Mouse (Mus musculus) heart, postnatal 0 days (tissue): ENCODE measurements around the gene Cnnm2. TPM values are rescaled to one million over a fixed set of nuclear protein-coding genes. Genes with fewer than 3 reads are reported as not detected.

Experiments used
- ATAC-seq: fragments of 200-750 bp; cut with Nextera tagmentation; 2 replicates; pipeline ENCODE4 v1.8.0; 2017; ENCODE audit warnings: low read depth, moderate number of reproducible peaks, moderate library complexity; ENCODE audit not compliant: insufficient read depth
- DNase-seq: peaks from one replicate; pipeline ENCODE4 v3.0.0-alpha.2; 2016; ENCODE audit warnings: low spot score
- H3K27ac ChIP-seq: fragments of 300-500 bp; sonication (generic); 2 replicates; pipeline ENCODE4 v1.5.1; 2014; ENCODE audit warnings: low read depth, mild to moderate bottlenecking
- H3K27me3 ChIP-seq: fragments of 300-500 bp; sonication (generic); 2 replicates; pipeline ENCODE4 v1.6.1; 2014; ENCODE audit warnings: low read length, mixed read lengths; ENCODE audit not compliant: control insufficient read depth, insufficient read depth
- H3K36me3 ChIP-seq: fragments of 300-500 bp; sonication (generic); replicated peaks from 2 replicates; pipeline ENCODE4 v1.6.1; 2014; ENCODE audit warnings: low read length, mixed read lengths; ENCODE audit not compliant: control insufficient read depth, insufficient read depth
- H3K4me1 ChIP-seq: fragments of 300-500 bp; sonication (generic); 2 replicates; pipeline ENCODE4 v1.6.1; 2014; ENCODE audit warnings: antibody characterized with exemption; ENCODE audit not compliant: control insufficient read depth, insufficient read depth
- H3K4me2 ChIP-seq: fragments of 300-500 bp; sonication (generic); 2 replicates; pipeline ENCODE4 v1.6.1; 2014; ENCODE audit warnings: low read depth, mild to moderate bottlenecking, low read length, moderate library complexity
- H3K4me3 ChIP-seq: fragments of 300-500 bp; sonication (generic); 2 replicates; pipeline ENCODE4 v1.5.1; 2014; ENCODE audit warnings: low read depth, low read length
- H3K9ac ChIP-seq: fragments of 300-500 bp; sonication (generic); replicated peaks from 2 replicates; pipeline ENCODE4 v1.6.1; 2014; ENCODE audit warnings: low read depth, low read length, mixed read lengths
- H3K9me3 ChIP-seq: fragments of 300-500 bp; sonication (generic); replicated peaks from 2 replicates; pipeline ENCODE4 v1.6.1; 2016; ENCODE audit warnings: low read length; ENCODE audit not compliant: control insufficient read depth
- CTCF ChIP-seq: IDR thresholded peaks from 2 replicates; pipeline ENCODE4 v1.5.1; 2016; ENCODE audit warnings: antibody characterized with exemption, control low read depth, low read depth
- EP300 ChIP-seq: IDR thresholded peaks from 2 replicates; pipeline ENCODE4 v1.6.1; 2016; ENCODE audit warnings: antibody characterized with exemption, low read depth
- WGBS: fragments of 180-500 bp; shearing (Covaris S2); extraction: QIAGEN DNeasy Blood & Tissue Kit; methylation state at CpG from one replicate; pipeline ENCODE4 v1.1.7; 2014; 5-methylcytosine and 5-hydroxymethylcytosine counted together
- polyA plus RNA-seq: library from polyadenylated mRNA; unstranded; fragments of >200 nt; fragmentation: Nextera tagmentation; extraction: Ambion mirVana; gene quantifications from 2 replicates; pipeline ENCODE4 v1.2.1, GENCODE M21; 2015
- total RNA-seq: library from RNA; depleted of rRNA; stranded (reverse); fragments of >200 nt; gene quantifications from 2 replicates; pipeline ENCODE4 v1.2.3, GENCODE M21; 2014; ENCODE audit warnings: low replicate concordance

Gene Cnnm2
- total and polyA plus RNA-seq, 2 experiments from 2014 or later, result 1.8 to 15.0 TPM

- Histone ChIP-seq H3K4me1 (peaks cover 19% of the 10 kb centered on the region), H3K9ac (no peak overlapping the region), H3K4me3 (peak overlapping the region; percentile 96; the same call in 1 of the 2 replicates), H3K4me2 (peak overlapping the region; percentile 81), H3K27me3 (peaks cover 8% of the 10 kb centered on the region), H3K36me3 (no peaks in the 10 kb centered on the region), H3K9me3 (no peaks in the 10 kb centered on the region), H3K27ac (no peak overlapping the region)
- TF ChIP-seq EP300 (no peak), CTCF (no peak)
- 78% methylated on average over 12 of the region's 12 CpGs for WGBS
- ATAC-seq (no peak), DNase-seq (no peak)
These were observed 2.8 kb downstream of the Cnnm2 start for GRCm38 (mm10) chr19:46763932-46764762.

GRCm38 (mm10) chr19:46764763-46765117, 3.3 kb downstream of the Cnnm2 start:
- TF ChIP-seq EP300, result no peak
- no peak for TF ChIP-seq CTCF
- DNase-seq, result no peak
- Histone ChIP-seq H3K9me3 (no peaks in the 10 kb centered on the region), H3K36me3 (no peaks in the 10 kb centered on the region), H3K27ac (no peak overlapping the region), H3K4me2 (no peak overlapping the region), H3K4me3 (no peak overlapping the region), H3K4me1 (peaks cover 19% of the 10 kb centered on the region), H3K9ac (no peak overlapping the region), H3K27me3 (peaks cover 8% of the 10 kb centered on the region)
- ATAC-seq, result no peak
- 75% methylated on average over 9 of the region's 9 CpGs for WGBS

GRCm38 (mm10) chr19:46766125-46766524, 4.7 kb downstream of the Cnnm2 start:
- DNase-seq, result no peak
- no peak for TF ChIP-seq EP300
- TF ChIP-seq CTCF, result no peak
- H3K27ac ChIP-seq, result no peak overlapping the region
- ATAC-seq, result no peak
- 69% methylated on average over 5 of the region's 5 CpGs for WGBS
- no peaks in the 10 kb centered on the region for H3K9me3 ChIP-seq
- H3K4me1 ChIP-seq, result peaks cover 19% of the 10 kb centered on the region
- no peaks in the 10 kb centered on the region for H3K36me3 ChIP-seq
- no peak overlapping the region for H3K4me3 ChIP-seq
- H3K9ac ChIP-seq, result no peak overlapping the region
- peaks cover 8% of the 10 kb centered on the region for H3K27me3 ChIP-seq
- no peak overlapping the region for H3K4me2 ChIP-seq

- Histone ChIP-seq H3K4me2 (no peak overlapping the region), H3K9me3 (no peaks in the 10 kb centered on the region), H3K4me3 (no peak overlapping the region), H3K36me3 (no peaks in the 10 kb centered on the region), H3K27ac (no peak overlapping the region), H3K4me1 (no peaks in the 10 kb centered on the region), H3K9ac (no peak overlapping the region), H3K27me3 (no peaks in the 10 kb centered on the region)
- ATAC-seq (no peak), DNase-seq (no peak)
- 83% methylated on average over 11 of the region's 11 CpGs for WGBS
- TF ChIP-seq CTCF (no peak), EP300 (no peak)
These were observed 8.4 kb downstream of the Cnnm2 start for GRCm38 (mm10) chr19:46769759-46770158.

- H3K4me3 ChIP-seq, result no peak overlapping the region
- DNase-seq (no peak), ATAC-seq (no peak)
- no peaks in the 10 kb centered on the region for H3K9me3 ChIP-seq
- H3K4me2 ChIP-seq, result no peak overlapping the region
- H3K4me1 ChIP-seq, result no peaks in the 10 kb centered on the region
- TF ChIP-seq EP300, result no peak
- H3K27ac ChIP-seq, result no peak overlapping the region
- no peak overlapping the region for H3K9ac ChIP-seq
- 83% methylated on average over 6 of the region's 6 CpGs for WGBS
- H3K27me3 ChIP-seq, result no peaks in the 10 kb centered on the region
- no peaks in the 10 kb centered on the region for H3K36me3 ChIP-seq
These were observed 10.4 kb downstream of the Cnnm2 start for GRCm38 (mm10) chr19:46771801-46772200.

- Histone ChIP-seq H3K4me3 (no peak overlapping the region), H3K4me2 (no peak overlapping the region), H3K27ac (no peak overlapping the region), H3K27me3 (no peaks in the 10 kb centered on the region), H3K9ac (no peak overlapping the region), H3K9me3 (no peaks in the 10 kb centered on the region), H3K4me1 (no peaks in the 10 kb centered on the region), H3K36me3 (no peaks in the 10 kb centered on the region)
- TF ChIP-seq CTCF (no peak), EP300 (no peak)
- whole genome bisulfite sequencing, result 70% methylated on average over 5 of the region's 5 CpGs
- DNase-seq (no peak), ATAC-seq (no peak)
These were observed 15.0 kb downstream of the Cnnm2 start for GRCm38 (mm10) chr19:46776391-46776790.
